Mouse (Mus musculus): ENCODE measurements around the gene Arcn1. TPM values are rescaled to one million over a fixed set of nuclear protein-coding genes. Genes with fewer than 3 reads are reported as not detected.

Gene Arcn1
- polyA plus RNA-seq (2012; fragmentation: generic; extraction: Trizol) = 10 to 100 TPM in 1 of 2 experiments, 1 to 10 TPM in 1; 3.3 to 36.5 TPM

DNA sequence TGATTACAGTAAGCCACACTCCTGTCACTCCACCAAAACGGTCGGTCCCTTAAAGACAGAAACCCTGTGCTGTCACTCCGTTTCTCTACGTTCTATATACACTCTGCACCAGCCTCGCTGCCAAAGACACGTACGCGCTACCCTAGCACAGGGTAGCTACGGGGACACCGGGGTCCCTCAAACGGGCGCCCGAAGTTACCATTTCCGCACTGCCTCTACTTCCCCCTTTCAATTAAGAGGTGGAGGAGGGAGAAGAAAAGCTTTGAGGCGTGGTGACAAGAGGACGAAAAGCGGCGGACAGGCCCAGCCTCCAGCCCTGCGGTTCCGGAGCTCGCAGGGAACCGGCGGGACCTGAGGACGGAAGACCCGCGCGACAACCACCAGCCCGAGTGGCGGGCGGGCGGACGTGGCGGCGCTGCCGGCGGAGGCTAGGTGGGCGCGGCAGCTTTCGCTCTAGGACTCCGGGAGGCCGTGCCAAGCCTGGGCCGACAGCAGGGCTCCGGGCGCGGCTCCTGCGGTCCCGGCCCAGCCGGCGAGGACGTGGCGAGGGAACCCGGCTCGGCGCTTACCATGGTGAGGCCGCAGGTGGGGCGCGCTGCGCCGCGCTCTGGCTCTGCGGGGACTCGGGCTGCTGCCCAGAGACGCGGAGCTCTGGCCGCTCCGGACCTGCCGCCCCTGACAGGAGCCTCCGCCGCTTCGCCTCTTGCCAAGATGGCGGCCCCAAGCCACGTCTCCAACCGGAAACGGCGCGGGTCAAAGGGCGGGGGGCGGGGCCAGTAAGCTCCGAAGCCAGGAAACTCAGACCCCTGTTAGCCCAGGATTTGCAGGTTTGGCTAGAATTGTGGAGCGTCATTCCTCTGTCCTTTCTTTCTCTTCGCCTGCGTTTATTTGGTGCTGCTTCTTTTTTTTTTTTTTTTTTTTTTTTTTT, at the start of gene Arcn1, which contains the start of gene Ift46:
Gene Arcn1 (minus strand): TSS at position 745 of the 928 bp plus-strand sequence.
Gene Ift46 (plus strand): TSS at position 808 of the 928 bp plus-strand sequence.

DNA sequence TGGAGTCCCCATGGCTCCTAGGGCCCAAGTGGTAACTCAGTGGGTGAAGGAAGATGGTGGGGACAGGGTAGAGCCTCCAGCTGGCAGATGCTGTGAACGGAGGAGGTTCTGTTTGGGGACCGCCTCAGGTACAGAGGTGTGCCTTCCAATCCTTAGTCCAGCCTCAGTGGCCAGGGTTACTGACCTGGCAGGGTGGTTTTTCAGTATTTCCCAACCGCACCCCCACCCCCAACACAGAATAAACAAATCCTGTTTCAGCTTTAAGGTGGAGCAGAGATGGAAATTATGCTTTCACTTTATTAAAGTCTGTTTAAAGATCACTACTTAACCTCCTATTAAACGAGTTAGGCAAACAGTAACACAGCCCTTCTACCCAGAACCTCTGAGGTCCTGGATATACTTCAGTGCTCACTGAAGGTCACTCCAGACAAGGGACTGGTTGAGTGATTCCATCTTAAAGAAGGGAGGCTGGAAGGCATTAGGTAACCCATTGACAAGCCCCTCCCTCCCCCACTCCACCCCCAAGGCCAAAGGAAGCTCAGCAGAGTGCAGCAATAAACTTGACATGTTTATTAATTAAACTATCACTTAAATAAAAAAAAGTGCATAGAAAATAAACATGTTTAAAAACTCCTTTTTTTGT, 35.3 kb upstream of the Arcn1 start, which contains the start of gene Ttc36:
Gene Ttc36 (minus strand): TSS at position 265 of the 643 bp plus-strand sequence.

DNA sequence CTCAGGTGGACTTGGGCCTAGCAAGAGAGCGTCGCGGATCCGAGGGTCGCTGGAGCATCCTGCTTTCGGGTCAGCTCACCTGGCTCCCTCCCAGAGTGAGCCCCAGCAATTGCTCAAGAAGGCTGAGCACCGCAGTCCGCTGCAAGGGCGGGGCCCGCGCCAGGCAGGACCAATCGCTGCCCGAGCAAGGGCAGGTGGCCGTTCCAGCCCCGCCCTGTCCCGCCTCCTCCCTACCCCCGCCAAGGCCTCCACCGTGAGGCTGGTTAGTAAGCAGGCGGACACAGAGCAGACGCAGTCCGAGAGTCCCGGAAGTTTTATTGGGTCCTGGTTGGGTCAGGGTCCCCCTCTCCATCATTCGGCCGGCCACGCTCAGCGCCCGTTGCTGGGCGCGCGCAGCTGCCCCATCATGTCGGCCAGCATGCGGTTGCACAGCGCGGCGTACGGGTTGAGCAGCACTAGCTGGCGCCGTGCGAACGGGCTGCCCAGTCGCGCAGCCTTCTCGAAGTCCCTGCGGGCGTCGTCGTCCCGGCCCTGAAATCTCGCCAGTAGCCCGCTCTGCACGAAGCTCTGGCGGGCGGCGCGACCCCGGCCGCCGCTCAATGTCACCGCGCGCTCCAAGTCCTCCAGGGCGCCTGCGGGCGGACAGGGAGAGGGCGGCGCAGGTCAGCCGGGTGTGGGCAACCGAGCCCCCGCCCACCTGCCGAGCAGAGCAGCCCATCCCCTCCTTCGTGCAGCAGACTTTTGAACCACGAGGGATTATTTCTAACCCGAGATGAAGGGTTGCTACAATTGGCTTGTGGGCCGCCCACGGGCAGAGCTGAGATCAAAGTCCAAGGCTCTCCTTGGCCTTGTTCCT, 31.7 kb upstream of the Arcn1 start, which contains the start of gene Tmem25:
Gene Tmem25 (minus strand): TSS at position 206 of the 856 bp plus-strand sequence.

DNA sequence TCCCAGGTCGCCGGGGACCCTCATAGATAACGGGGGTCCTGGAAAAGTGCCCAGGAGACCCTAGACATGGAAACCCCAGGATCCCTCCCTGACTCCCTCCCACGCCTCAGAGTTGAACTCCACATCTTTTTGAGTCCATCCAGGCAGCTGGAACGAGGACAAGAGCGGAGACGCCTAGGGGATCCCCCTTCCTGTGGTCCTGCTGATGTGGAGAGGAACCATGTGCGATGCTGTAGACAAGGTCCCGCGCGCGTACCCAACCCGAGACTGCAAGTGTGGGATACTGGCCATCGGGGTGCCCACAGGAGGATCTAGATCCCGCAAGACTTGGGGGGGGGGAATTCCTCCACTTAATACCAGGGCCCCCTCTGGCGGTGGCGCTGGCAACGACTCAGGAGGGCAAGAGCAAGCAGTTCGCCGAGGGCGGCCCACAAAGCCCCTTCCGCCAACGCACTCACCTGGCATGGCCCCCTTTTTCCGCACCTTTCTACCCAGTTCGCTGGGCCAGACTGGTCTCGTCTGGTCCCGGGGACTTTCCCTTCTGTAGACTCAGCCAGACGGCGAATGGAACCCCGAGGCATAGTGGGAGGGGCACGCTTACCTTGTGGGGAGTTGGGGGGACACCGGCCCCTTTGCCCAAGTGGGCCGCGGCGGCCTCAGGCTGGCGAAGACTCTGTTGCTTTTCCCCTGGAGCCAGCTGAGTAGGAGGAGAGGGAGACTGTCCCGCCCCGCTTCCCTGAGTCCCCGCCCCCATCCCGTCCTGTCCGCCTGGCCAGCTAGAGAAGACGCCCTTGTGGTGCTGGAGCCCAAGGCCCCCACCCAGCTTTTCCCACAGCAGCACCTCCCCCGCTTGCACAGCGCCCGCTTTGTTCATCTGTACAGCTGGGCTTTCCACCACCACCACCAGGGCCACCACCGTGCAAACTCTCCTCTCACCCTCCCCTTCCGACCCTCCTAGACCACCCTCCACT, 32.8 kb downstream of the Arcn1 start, which contains the start of gene Phldb1:
Gene Phldb1 (minus strand): TSS at position 675 of the 971 bp plus-strand sequence.

Other genes starting within 250 kb of the Arcn1 start
- gene Cxcr5, start 206.0 kb downstream of the Arcn1 start, polyA plus RNA-seq (2012; fragmentation: generic; extraction: Trizol) = under 1 TPM; 0.02 to 0.15 TPM
- 10 to 100 TPM in 1 of 2 experiments, 1 to 10 TPM in 1; 2.6 to 31.0 TPM for gene Ddx6, start 163.0 kb downstream of the Arcn1 start, polyA plus RNA-seq (2012; fragmentation: generic; extraction: Trizol)
- gene Treh, start 94.6 kb downstream of the Arcn1 start, polyA plus RNA-seq (2012; fragmentation: generic; extraction: Trizol) = not detected
- 10 to 100 TPM; 36.0 to 71.8 TPM for gene Phldb1, start 32.6 kb downstream of the Arcn1 start, polyA plus RNA-seq (2012; fragmentation: generic; extraction: Trizol)
- 100 to 1,000 TPM in 1 of 2 experiments, 10 to 100 TPM in 1; 73.3 to 174 TPM for gene Ift46, start 63 bp upstream of the Arcn1 start, polyA plus RNA-seq (2012; fragmentation: generic; extraction: Trizol)
- under 1 TPM; 0.06 to 0.66 TPM for gene Tmem25, start 31.5 kb upstream of the Arcn1 start, polyA plus RNA-seq (2012; fragmentation: generic; extraction: Trizol)
- gene Ttc36, start 35.2 kb upstream of the Arcn1 start, polyA plus RNA-seq (2012; fragmentation: generic; extraction: Trizol) = under 1 TPM; 0.32 to 0.42 TPM
- gene Kmt2a, start 113.5 kb upstream of the Arcn1 start, polyA plus RNA-seq (2012; fragmentation: generic; extraction: Trizol) = 1 to 10 TPM in 1 of 2 experiments, under 1 TPM in 1; 0.73 to 6.6 TPM
- gene Atp5l, start 152.9 kb upstream of the Arcn1 start, polyA plus RNA-seq (2012; fragmentation: generic; extraction: Trizol) = 100 to 1,000 TPM; 395 to 672 TPM
- 1 to 10 TPM; 1.6 to 9.5 TPM for gene Ube4a, start 197.8 kb upstream of the Arcn1 start, polyA plus RNA-seq (2012; fragmentation: generic; extraction: Trizol)
- gene Cd3g, start 212.6 kb upstream of the Arcn1 start, polyA plus RNA-seq (2012; fragmentation: generic; extraction: Trizol) = not detected
- not detected for gene Cd3d, start 213.9 kb upstream of the Arcn1 start, polyA plus RNA-seq (2012; fragmentation: generic; extraction: Trizol)
- not detected for gene Cd3e, start 241.8 kb upstream of the Arcn1 start, polyA plus RNA-seq (2012; fragmentation: generic; extraction: Trizol)